Mouse (Mus musculus) heart, embryonic 16.5 days (tissue): Measurements from ENCODE around the gene Snx30. TPM values are rescaled to one million over a fixed set of nuclear protein-coding genes. Genes with fewer than 3 reads are reported as not detected.

ENCODE experiments used
- ATAC-seq: fragments of 200-750 bp; cut with Nextera tagmentation; replicated peaks from 2 replicates; pipeline ENCODE4 v1.8.0; 2017; ENCODE audit warnings: moderate number of reproducible peaks; ENCODE audit not compliant: insufficient read depth, low FRiP score; ENCODE audit errors: extremely low read depth
- H3K27ac ChIP-seq: fragments of 300-500 bp; sonication (generic); 2 replicates; pipeline ENCODE4 v1.5.1; 2014; ENCODE audit warnings: mild to moderate bottlenecking, low read length, control low read depth, moderate library complexity
- H3K27me3 ChIP-seq: fragments of 300-500 bp; sonication (generic); 2 replicates; pipeline ENCODE4 v1.6.1; 2014; ENCODE audit warnings: low read length, mixed read lengths; ENCODE audit not compliant: control insufficient read depth, insufficient read depth
- H3K36me3 ChIP-seq: fragments of 300-500 bp; sonication (generic); 2 replicates; pipeline ENCODE4 v1.6.1; 2014; ENCODE audit not compliant: control insufficient read depth, insufficient read depth
- H3K4me1 ChIP-seq: fragments of 300-500 bp; sonication (generic); 2 replicates; pipeline ENCODE4 v1.6.1; 2014; ENCODE audit warnings: low read length, mixed read lengths; ENCODE audit not compliant: control insufficient read depth, insufficient read depth
- H3K4me2 ChIP-seq: fragments of 300-500 bp; sonication (generic); 2 replicates; pipeline ENCODE4 v1.6.1; 2014; ENCODE audit warnings: low read depth, mild to moderate bottlenecking, control low read depth, low read length
- H3K4me3 ChIP-seq: fragments of 300-500 bp; sonication (generic); 2 replicates; pipeline ENCODE4 v1.5.1; 2014; ENCODE audit warnings: mild to moderate bottlenecking, control low read depth, low read length
- H3K9ac ChIP-seq: fragments of 300-500 bp; sonication (generic); 2 replicates; pipeline ENCODE4 v1.6.1; 2014; ENCODE audit warnings: low read length, control low read depth
- H3K9me3 ChIP-seq: fragments of 300-500 bp; sonication (generic); replicated peaks from 2 replicates; pipeline ENCODE4 v1.6.1; 2016; ENCODE audit warnings: low read length; ENCODE audit not compliant: control insufficient read depth
- WGBS: fragments of 180-500 bp; shearing (Covaris S2); extraction: QIAGEN DNeasy Blood & Tissue Kit; methylation state at CpG from one replicate; pipeline ENCODE4 v1.1.7; 2014; 5-methylcytosine and 5-hydroxymethylcytosine counted together
- polyA plus RNA-seq: library from polyadenylated mRNA; unstranded; fragments of >200 nt; fragmentation: Nextera tagmentation; extraction: Ambion mirVana; gene quantifications from 2 replicates; pipeline ENCODE4 v1.2.1, GENCODE M21; 2015

Gene Snx30
- polyA plus RNA-seq, 1 experiment from 2014 or later = 8.0 TPM

GRCm38 (mm10) chr4:59765385-59766005 is 40.1 kb upstream of the Snx30 start:
- 0 out of 2 replicates have a peak, but pooled peaks have one; percentile 39 for ATAC-seq
- Histone ChIP-seq H3K27me3 (no peaks in the 10 kb centered on the region), H3K4me1 (peaks cover 14% of the 10 kb centered on the region), H3K4me3 (no peak overlapping the region; the same call in 1 of the 2 replicates), H3K4me2 (peak overlapping the region; percentile 28; the same call in 1 of the 2 replicates), H3K9me3 (no peaks in the 10 kb centered on the region), H3K27ac (peak overlapping the region; percentile 65), H3K9ac (peak overlapping the region; percentile 13; the same call in 1 of the 2 replicates), H3K36me3 (peaks cover 4% of the 10 kb centered on the region)
- 32% methylated on average over 7 of the region's 7 CpGs for WGBS

- peaks cover 17% of the 10 kb centered on the region for H3K4me1 ChIP-seq
- no peak for ATAC-seq
- no peak overlapping the region for H3K4me3 ChIP-seq
- peaks cover 19% of the 10 kb centered on the region for H3K36me3 ChIP-seq
- H3K9ac ChIP-seq = no peak overlapping the region
- H3K4me2 ChIP-seq = no peak overlapping the region
- H3K27me3 ChIP-seq = no peaks in the 10 kb centered on the region
- H3K27ac ChIP-seq = no peak overlapping the region
- WGBS = 65% methylated on average over 2 of the region's 2 CpGs
- no peaks in the 10 kb centered on the region for H3K9me3 ChIP-seq
Observed at GRCm38 (mm10) chr4:59767717-59768116, 37.9 kb upstream of the Snx30 start.

- no peak overlapping the region for H3K9ac ChIP-seq
- no peak overlapping the region for H3K4me3 ChIP-seq
- no peak overlapping the region for H3K4me2 ChIP-seq
- no peaks in the 10 kb centered on the region for H3K27me3 ChIP-seq
- peaks cover 6% of the 10 kb centered on the region for H3K4me1 ChIP-seq
- 61% methylated on average over 17 of the region's 17 CpGs for WGBS
- H3K27ac ChIP-seq = peak overlapping the region; percentile 39; the same call in 1 of the 2 replicates
- no peak for ATAC-seq
- H3K36me3 ChIP-seq = peaks cover 36% of the 10 kb centered on the region
- no peaks in the 10 kb centered on the region for H3K9me3 ChIP-seq
Observed at GRCm38 (mm10) chr4:59772171-59772879, 33.3 kb upstream of the Snx30 start.

GRCm38 (mm10) chr4:59777828-59778227 is 27.8 kb upstream of the Snx30 start:
- Histone ChIP-seq H3K27me3 (no peaks in the 10 kb centered on the region), H3K4me3 (no peak overlapping the region), H3K27ac (peak overlapping the region; percentile 82), H3K4me1 (peaks cover 14% of the 10 kb centered on the region), H3K4me2 (0 out of 2 replicates have a peak overlapping the region, but pooled peaks have one; percentile 5), H3K9me3 (no peaks in the 10 kb centered on the region), H3K36me3 (peaks cover 20% of the 10 kb centered on the region), H3K9ac (0 out of 2 replicates have a peak overlapping the region, but pooled peaks have one; percentile 10)
- peak; percentile 87 for ATAC-seq
- WGBS = 34% methylated on average over 3 of the region's 3 CpGs

- Histone ChIP-seq H3K9ac (no peak overlapping the region), H3K9me3 (no peaks in the 10 kb centered on the region), H3K4me2 (no peak overlapping the region), H3K27ac (no peak overlapping the region), H3K4me3 (no peak overlapping the region), H3K27me3 (no peaks in the 10 kb centered on the region), H3K4me1 (peaks cover 14% of the 10 kb centered on the region), H3K36me3 (peaks cover 3% of the 10 kb centered on the region; the same call in 1 of the 2 replicates)
- ATAC-seq = no peak
- 14% methylated on average over 1 of the region's 1 CpGs for WGBS
Observed at GRCm38 (mm10) chr4:59780568-59780967, 25.1 kb upstream of the Snx30 start.

- Histone ChIP-seq H3K4me2 (peak overlapping the region; percentile 95), H3K9me3 (no peaks in the 10 kb centered on the region), H3K36me3 (peaks cover 3% of the 10 kb centered on the region; the same call in 1 of the 2 replicates), H3K4me3 (peak overlapping the region; percentile 79), H3K4me1 (peaks cover 14% of the 10 kb centered on the region), H3K27ac (peak overlapping the region; percentile 63), H3K9ac (peak overlapping the region; percentile 81), H3K27me3 (no peaks in the 10 kb centered on the region)
- under 1% methylated on average over 47 of the region's 47 CpGs for WGBS
- peak; percentile 51 for ATAC-seq
Observed at GRCm38 (mm10) chr4:59782853-59783684, 22.6 kb upstream of the Snx30 start.

GRCm38 (mm10) chr4:59783685-59784279 is 21.9 kb upstream of the Snx30 start:
- peak; percentile 93 for ATAC-seq
- under 1% methylated on average over 36 of the region's 36 CpGs for WGBS
- Histone ChIP-seq H3K27ac (peak overlapping the region; percentile 68), H3K9ac (peak overlapping the region; percentile 81), H3K27me3 (no peaks in the 10 kb centered on the region), H3K36me3 (peaks cover 3% of the 10 kb centered on the region; the same call in 1 of the 2 replicates), H3K4me1 (peaks cover 8% of the 10 kb centered on the region), H3K4me3 (peak overlapping the region; percentile 79), H3K9me3 (no peaks in the 10 kb centered on the region), H3K4me2 (peak overlapping the region; percentile 95)

GRCm38 (mm10) chr4:59785412-59785811 is 20.2 kb upstream of the Snx30 start:
- peaks cover 6% of the 10 kb centered on the region for H3K4me1 ChIP-seq
- WGBS = 29% methylated on average over 2 of the region's 2 CpGs
- no peak overlapping the region for H3K9ac ChIP-seq
- H3K4me3 ChIP-seq = no peak overlapping the region
- no peaks in the 10 kb centered on the region for H3K9me3 ChIP-seq
- ATAC-seq = no peak
- no peak overlapping the region for H3K4me2 ChIP-seq
- no peaks in the 10 kb centered on the region for H3K27me3 ChIP-seq
- H3K27ac ChIP-seq = no peak overlapping the region
- no peaks in the 10 kb centered on the region for H3K36me3 ChIP-seq
